Mouse (Mus musculus) MEL (cell line): ENCODE results near the gene 1700023F06Rik. TPM values are rescaled to one million over a fixed set of nuclear protein-coding genes. Genes with fewer than 3 reads are reported as not detected.

Experiments
- DNase-seq: peaks from one replicate; pipeline ENCODE4 v3.0.0; 2011; ENCODE audit warnings: low read depth, low spot score
- H3K27ac ChIP-seq: 2 replicates; pipeline ENCODE4 v1.5.1; 2012; ENCODE audit warnings: low read depth, mild to moderate bottlenecking, control low read depth, low read length, moderate library complexity; ENCODE audit not compliant: control insufficient read depth
- H3K27me3 ChIP-seq, 2 experiments: fragments of 150-350 bp in 1 of 2; sonication (generic) in 1 of 2; 2 replicates each; pipeline ENCODE4 v1.6.1; 2012; ENCODE audit warnings: low read length in 2 of 2, mild to moderate bottlenecking in 2 of 2, improper control_type of control experiment in 1 of 2, moderate library complexity in 1 of 2; ENCODE audit not compliant: insufficient read depth in 2 of 2, control insufficient read depth in 1 of 2
- H3K36me3 ChIP-seq, 2 experiments: 2 replicates each; pipeline ENCODE4 v1.6.1; 2012 to 2014; ENCODE audit warnings: low read length in 2 of 2, improper control_type of control experiment in 1 of 2, inconsistent platforms in 1 of 2, mild to moderate bottlenecking in 1 of 2; ENCODE audit not compliant: insufficient read depth in 2 of 2, control insufficient read depth in 1 of 2
- H3K4me1 ChIP-seq, 2 experiments: fragments of 150-350 bp in 1 of 2; sonication (generic) in 1 of 2; 2 replicates each; pipeline ENCODE4 v1.6.1; 2012; ENCODE audit warnings: low read length in 2 of 2, improper control_type of control experiment in 1 of 2, mild to moderate bottlenecking in 1 of 2; ENCODE audit not compliant: insufficient read depth in 2 of 2, control insufficient read depth in 1 of 2
- H3K4me3 ChIP-seq, 2 experiments: fragments of 150-350 bp in 1 of 2; sonication (generic) in 1 of 2; 2 replicates each; pipeline ENCODE4 v1.5.1; 2012; ENCODE audit warnings: low read depth in 2 of 2, low read length in 2 of 2, mild to moderate bottlenecking in 2 of 2, moderate library complexity in 2 of 2, control low read depth in 1 of 2, improper control_type of control experiment in 1 of 2; ENCODE audit not compliant: control insufficient read depth in 1 of 2, insufficient read depth in 1 of 2
- H3K79me2 ChIP-seq: 2 replicates; pipeline ENCODE4 v1.6.1; 2012; ENCODE audit warnings: mild to moderate bottlenecking, low read length, moderate library complexity; ENCODE audit not compliant: control insufficient read depth, poor library complexity, insufficient read depth
- H3K9ac ChIP-seq: 2 replicates; pipeline ENCODE4 v1.6.1; 2012; ENCODE audit warnings: low read depth, mild to moderate bottlenecking, control low read depth, low read length, moderate library complexity; ENCODE audit not compliant: control insufficient read depth, poor library complexity, severe bottlenecking
- H3K9me3 ChIP-seq: fragments of 150-350 bp; sonication (generic); replicated peaks from 2 replicates; pipeline ENCODE4 v1.6.1; 2012; ENCODE audit warnings: mild to moderate bottlenecking, low read length, improper control_type of control experiment, moderate library complexity; ENCODE audit not compliant: insufficient read depth
- CTCF ChIP-seq, 3 experiments: IDR thresholded peaks in 2 of 3; conservative IDR thresholded peaks in 1 of 3; 2 replicates each; pipeline ENCODE4 v1.5.1; 2011 to 2012; ENCODE audit warnings: low read length in 3 of 3, low read depth in 2 of 3, mild to moderate bottlenecking in 2 of 3, improper control_type of control experiment in 1 of 3, inconsistent platforms in 1 of 3, mixed read lengths in 1 of 3, moderate library complexity in 1 of 3; ENCODE audit not compliant: control insufficient read depth in 1 of 3, insufficient read depth in 1 of 3, poor library complexity in 1 of 3, severe bottlenecking in 1 of 3
- ETS1 ChIP-seq: IDR thresholded peaks from 2 replicates; pipeline ENCODE4 v1.6.1; 2012; ENCODE audit warnings: low read depth, mild to moderate bottlenecking, inconsistent platforms, low read length, improper control_type of control experiment, moderate library complexity
- KAT2A ChIP-seq: conservative IDR thresholded peaks from 2 replicates; pipeline ENCODE4 v1.6.1; 2012; ENCODE audit warnings: low read depth, low read length, improper control_type of control experiment, inconsistent platforms
- MAFK ChIP-seq: IDR thresholded peaks from 2 replicates; pipeline ENCODE4 v1.6.1; 2011; ENCODE audit warnings: low read depth, mild to moderate bottlenecking, low read length, improper control_type of control experiment, borderline replicate concordance
- NELFE ChIP-seq: IDR thresholded peaks from 2 replicates; pipeline ENCODE4 v1.6.1; 2011; ENCODE audit warnings: low read depth, low read length, improper control_type of control experiment
- NRF1 ChIP-seq: IDR thresholded peaks from 2 replicates; pipeline ENCODE4 v1.6.1; 2014; ENCODE audit warnings: low read depth, mild to moderate bottlenecking, inconsistent platforms, low read length, improper control_type of control experiment, moderate library complexity; ENCODE audit not compliant: poor library complexity, insufficient read depth, severe bottlenecking
- POLR2A ChIP-seq, 2 experiments: IDR thresholded peaks; 2 replicates each; pipeline ENCODE4 v1.6.1; 2011 to 2012; ENCODE audit warnings: low read length in 2 of 2, mild to moderate bottlenecking in 2 of 2, control low read depth in 1 of 2, improper control_type of control experiment in 1 of 2, low read depth in 1 of 2, moderate library complexity in 1 of 2; ENCODE audit not compliant: control insufficient read depth in 1 of 2, insufficient read depth in 1 of 2, poor library complexity in 1 of 2
- RAD21 ChIP-seq: IDR thresholded peaks from 2 replicates; pipeline ENCODE4 v1.6.1; 2011; ENCODE audit warnings: mild to moderate bottlenecking, low read depth, low read length, improper control_type of control experiment
- SIN3A ChIP-seq: IDR thresholded peaks from 2 replicates; pipeline ENCODE4 v1.6.1; 2012; ENCODE audit warnings: low read length, improper control_type of control experiment, inconsistent platforms
- SMC3 ChIP-seq: IDR thresholded peaks from 2 replicates; pipeline ENCODE4 v1.6.1; 2011; ENCODE audit warnings: low read depth, low read length, improper control_type of control experiment
- TAL1 ChIP-seq: IDR thresholded peaks from 2 replicates; pipeline ENCODE4 v1.6.1; 2012; ENCODE audit warnings: mild to moderate bottlenecking, inconsistent platforms, low read length, moderate library complexity, mixed read lengths
- TCF12 ChIP-seq: IDR thresholded peaks from 2 replicates; pipeline ENCODE4 v1.6.1; 2014; ENCODE audit warnings: low read depth, mild to moderate bottlenecking, inconsistent platforms, low read length, improper control_type of control experiment, moderate library complexity
- ZC3H11A ChIP-seq: IDR thresholded peaks from 2 replicates; pipeline ENCODE4 v1.6.1; 2012; ENCODE audit warnings: low read depth, mild to moderate bottlenecking, inconsistent platforms, low read length, improper control_type of control experiment
- ZKSCAN1 ChIP-seq: IDR thresholded peaks from 2 replicates; pipeline ENCODE4 v1.6.1; 2012; ENCODE audit warnings: low read depth, mild to moderate bottlenecking, inconsistent platforms, low read length, improper control_type of control experiment, moderate library complexity
- ZMIZ1 ChIP-seq: IDR thresholded peaks from 2 replicates; pipeline ENCODE4 v1.6.1; 2012; ENCODE audit warnings: low read depth, mild to moderate bottlenecking, inconsistent platforms, low read length, improper control_type of control experiment, moderate library complexity
- polyA plus RNA-seq, 2 experiments: library from polyadenylated mRNA; stranded (reverse) in 1 of 2; unstranded in 1 of 2; fragments of >175 nt in 1 of 2; fragments of >200 nt in 1 of 2; gene quantifications; 2 replicates each; pipeline versions ENCODE4 v1.2.1 to v1.2.4; 2012; ENCODE audit warnings: low replicate concordance in 2 of 2, low read depth in 1 of 2; ENCODE audit not compliant: insufficient read length in 2 of 2, insufficient read depth in 1 of 2, missing spikeins in 1 of 2
- total RNA-seq: library from RNA; depleted of rRNA; stranded (reverse); fragments of 300-350 nt; gene quantifications from 2 replicates; pipeline ENCODE4 v1.2.3, GENCODE M21; 2012

1700023F06Rik gene
- total and polyA plus RNA-seq, 3 experiments, result not detected

GRCm38 (mm10) chr11:103244856-103245255 lies 36.5 kb upstream of the 1700023F06Rik start:
- no peak overlapping the region for H3K4me3 ChIP-seq
- peaks cover 0 to 17% of the 10 kb centered on the region in 2 experiments; a peak in 2 of 4 replicates for H3K36me3 ChIP-seq
- no peaks in the 10 kb centered on the region for H3K79me2 ChIP-seq
- H3K27me3 ChIP-seq, result no peaks in the 10 kb centered on the region
- H3K9ac ChIP-seq, result no peak overlapping the region
- no peaks in the 10 kb centered on the region for H3K9me3 ChIP-seq
- DNase-seq, result no peak
- H3K4me1 ChIP-seq, result peaks cover 2 to 24% of the 10 kb centered on the region in 2 experiments; a peak in 3 of 4 replicates
- TF ChIP-seq RAD21 (no peak), NELFE (no peak), SIN3A (no peak), ETS1 (no peak)
- TF ChIP-seq, all 39 proteins: peak for 0
- H3K27ac ChIP-seq, result no peak overlapping the region

- no peak overlapping the region for H3K4me3 ChIP-seq
- peaks cover 0 to 1% of the 10 kb centered on the region in 2 experiments; a peak in 2 of 4 replicates for H3K36me3 ChIP-seq
- DNase-seq, result no peak
- no peak for TF ChIP-seq ZC3H11A
- TF ChIP-seq ZMIZ1, result no peak
- TF ChIP-seq KAT2A, result no peak
- TF ChIP-seq SIN3A, result no peak
- TF ChIP-seq RAD21, result no peak
- TF ChIP-seq SMC3, result no peak
- no peak for TF ChIP-seq MAFK
- TF ChIP-seq NRF1, result no peak
- no peak for TF ChIP-seq POLR2A (IDR thresholded peaks at IDR 0.05; ENCODE audit: control insufficient read depth in 1 of 2, insufficient read depth in 1 of 2, low read depth in 1 of 2, low read length in 2 of 2, poor library complexity in 1 of 2)
- no peak for TF ChIP-seq TAL1
- no peak for TF ChIP-seq NELFE
- TF ChIP-seq, all 39 proteins: peak for 0
- Histone ChIP-seq H3K79me2 (no peaks in the 10 kb centered on the region), H3K27ac (no peak overlapping the region), H3K27me3 (no peaks in the 10 kb centered on the region), H3K4me1 (peaks cover 0 to under 1% of the 10 kb centered on the region in 2 experiments; a peak in 2 of 4 replicates), H3K9me3 (no peaks in the 10 kb centered on the region), H3K9ac (no peak overlapping the region)
Observed at GRCm38 (mm10) chr11:103240740-103241139, 32.4 kb upstream of the 1700023F06Rik start.

- no peak overlapping the region for H3K4me3 ChIP-seq
- DNase-seq, result peak; percentile 46
- H3K27ac ChIP-seq, result no peak overlapping the region
- TF ChIP-seq ZKSCAN1 (no peak), SMC3 (peak; percentile 47), RAD21 (peak; percentile 23), TCF12 (no peak), CTCF (IDR thresholded peaks at IDR 0.05 in 2 of 3, conservative IDR thresholded peaks at IDR 0.05 in 1 of 3; ENCODE audit: control insufficient read depth in 1 of 3, insufficient read depth in 1 of 3, low read depth in 2 of 3, low read length in 3 of 3, poor library complexity in 1 of 3, severe bottlenecking in 1 of 3) (peak; percentile 31 to 58 (median 44))
- TF ChIP-seq, all 39 proteins: peak for 3
- no peaks in the 10 kb centered on the region for H3K9me3 ChIP-seq
- H3K4me1 ChIP-seq, result no peaks in the 10 kb centered on the region
- no peaks in the 10 kb centered on the region for H3K27me3 ChIP-seq
- no peak overlapping the region for H3K9ac ChIP-seq
- H3K36me3 ChIP-seq, result no peaks in the 10 kb centered on the region
- H3K79me2 ChIP-seq, result no peaks in the 10 kb centered on the region
Observed at GRCm38 (mm10) chr11:103237757-103238156, 29.4 kb upstream of the 1700023F06Rik start.
